Mouse (Mus musculus): Measurements from ENCODE around the gene Wfdc12.

DNA sequence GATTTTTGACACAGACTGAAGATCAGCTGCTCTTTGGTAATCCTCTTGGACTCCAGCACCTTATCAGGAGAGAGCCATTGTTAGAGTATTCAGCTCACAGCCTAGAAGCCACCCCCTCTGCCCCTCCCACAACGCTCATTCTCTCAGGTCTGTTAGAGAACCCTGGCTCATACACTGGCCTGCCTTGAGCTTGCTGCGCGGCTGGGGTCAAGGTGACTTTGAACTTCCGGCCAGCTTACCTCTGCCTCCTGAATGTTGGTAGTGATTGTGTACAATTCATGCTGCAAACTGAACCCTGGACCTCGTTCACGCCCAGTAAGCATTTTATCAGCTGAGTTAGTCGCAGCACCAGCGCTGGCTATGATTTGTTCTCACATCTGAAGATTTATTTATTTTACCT is 42.3 kb upstream of the Wfdc12 start:
- TF ChIP-seq POLR2A (IDR thresholded peaks at IDR 0.05; ENCODE audit: insufficient read length, low read depth), result no peak
- TF ChIP-seq E2F4 (IDR thresholded peaks at IDR 0.05; ENCODE audit: insufficient read depth), result no peak
- TF ChIP-seq TCF12 (IDR thresholded peaks at IDR 0.05; ENCODE audit: insufficient read depth, poor library complexity, severe bottlenecking), result no peak
- no peak for TF ChIP-seq USF1 (IDR thresholded peaks at IDR 0.05; ENCODE audit: low read depth)
- no peak for TF ChIP-seq MAX (IDR thresholded peaks at IDR 0.05; ENCODE audit: low read depth)
- TF ChIP-seq MYOD1 (IDR thresholded peaks at IDR 0.05; ENCODE audit: control insufficient read depth in 1 of 3, insufficient read length in 2 of 3, low read depth in 2 of 3), result no peak
- no peak for TF ChIP-seq TCF3 (IDR thresholded peaks at IDR 0.05; ENCODE audit: insufficient read length, low read depth)
- TF ChIP-seq POLR2AphosphoS2 (IDR thresholded peaks at IDR 0.05; ENCODE audit: insufficient read length, low read depth), result no peak
